Mouse (Mus musculus) brain, embryonic 14.5 days (tissue): ENCODE results near the gene Thap3.

Source experiments
- CTCF ChIP-seq: fragments of 200-500 bp; IDR thresholded peaks from 2 replicates; pipeline ENCODE4 v1.5.1; 2012; ENCODE audit warnings: inconsistent platforms, mild to moderate bottlenecking, moderate library complexity, borderline replicate concordance; ENCODE audit not compliant: insufficient read depth, insufficient read length; ENCODE audit errors: extremely low read depth
- POLR2A ChIP-seq: fragments of 200-500 bp; IDR thresholded peaks from 2 replicates; pipeline ENCODE4 v1.6.1; 2012; ENCODE audit warnings: mild to moderate bottlenecking, inconsistent platforms, borderline replicate concordance; ENCODE audit not compliant: poor library complexity, insufficient read depth, insufficient read length, severe bottlenecking; ENCODE audit errors: extremely low read depth

GRCm38 (mm10) chr4:152012109-152012508 lies 23.3 kb upstream of the Thap3 start:
- TF ChIP-seq POLR2A, result no peak
- TF ChIP-seq CTCF, result no peak
